Mouse (Mus musculus): Measurements from ENCODE around the gene Epb41l3.

The Epb41l3 gene

DNA sequence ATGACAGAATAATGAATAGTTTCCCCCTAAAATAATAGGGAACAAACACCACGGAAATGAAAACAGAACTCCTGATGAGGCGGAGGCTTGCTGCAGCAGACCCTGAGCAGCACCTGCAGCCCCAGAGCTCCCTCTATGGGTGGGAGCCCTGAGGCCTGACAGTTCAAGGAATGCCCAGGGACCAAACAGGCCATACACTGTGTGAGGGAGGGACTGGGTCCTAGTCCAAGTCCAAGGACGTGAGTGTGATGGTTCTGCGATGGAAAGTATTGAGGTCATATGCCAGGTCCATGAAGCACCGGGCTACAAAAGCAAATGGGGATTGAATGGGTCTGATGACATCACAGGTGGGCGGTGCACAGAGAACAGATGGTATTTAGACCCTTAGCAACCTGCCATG, 33.7 kb downstream of the Epb41l3 start:
- no peak for DNase-seq (ENCODE audit: low spot score)

DNA sequence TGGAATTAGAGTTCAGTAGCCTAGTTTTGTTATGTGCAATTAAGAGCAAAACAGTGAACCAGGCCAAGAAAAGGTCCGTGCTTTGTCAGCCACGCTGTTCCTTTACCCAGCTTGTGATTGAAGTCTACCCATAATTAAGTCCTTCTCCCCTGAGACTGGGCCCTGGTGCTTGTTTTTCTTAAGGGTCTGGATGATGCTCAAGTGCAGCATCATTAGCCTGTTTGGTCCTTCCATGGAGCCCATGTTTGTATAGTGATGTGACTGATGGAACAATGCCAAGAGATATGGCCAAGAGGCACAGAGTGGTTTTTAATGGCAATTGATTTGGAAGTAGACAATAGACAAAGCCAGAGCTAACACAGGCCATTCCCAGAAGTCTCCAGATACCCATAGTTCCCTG, 36.7 kb downstream of the Epb41l3 start:
- DNase-seq (ENCODE audit: low spot score), result no peak

DNA sequence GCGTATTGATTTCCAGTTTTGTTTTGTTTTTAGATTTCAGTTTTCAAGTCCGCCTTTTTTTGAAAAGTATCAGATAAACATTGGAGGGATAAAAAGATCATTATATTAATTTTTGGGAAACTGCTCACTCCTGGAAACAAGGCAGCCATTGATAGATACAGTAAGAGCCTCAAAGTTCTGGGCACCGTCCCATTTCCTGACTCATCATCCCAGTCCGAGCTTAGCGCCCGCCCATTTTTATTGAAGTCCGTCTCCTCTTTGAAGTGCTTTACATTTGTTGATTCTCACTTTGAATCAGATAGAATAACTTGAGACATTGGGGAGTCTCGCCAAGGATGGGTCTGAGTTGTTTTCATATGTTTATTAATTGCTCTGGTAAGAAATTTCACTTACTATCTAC, 43.7 kb downstream of the Epb41l3 start:
- DNase-seq (ENCODE audit: low spot score), result no peak

DNA sequence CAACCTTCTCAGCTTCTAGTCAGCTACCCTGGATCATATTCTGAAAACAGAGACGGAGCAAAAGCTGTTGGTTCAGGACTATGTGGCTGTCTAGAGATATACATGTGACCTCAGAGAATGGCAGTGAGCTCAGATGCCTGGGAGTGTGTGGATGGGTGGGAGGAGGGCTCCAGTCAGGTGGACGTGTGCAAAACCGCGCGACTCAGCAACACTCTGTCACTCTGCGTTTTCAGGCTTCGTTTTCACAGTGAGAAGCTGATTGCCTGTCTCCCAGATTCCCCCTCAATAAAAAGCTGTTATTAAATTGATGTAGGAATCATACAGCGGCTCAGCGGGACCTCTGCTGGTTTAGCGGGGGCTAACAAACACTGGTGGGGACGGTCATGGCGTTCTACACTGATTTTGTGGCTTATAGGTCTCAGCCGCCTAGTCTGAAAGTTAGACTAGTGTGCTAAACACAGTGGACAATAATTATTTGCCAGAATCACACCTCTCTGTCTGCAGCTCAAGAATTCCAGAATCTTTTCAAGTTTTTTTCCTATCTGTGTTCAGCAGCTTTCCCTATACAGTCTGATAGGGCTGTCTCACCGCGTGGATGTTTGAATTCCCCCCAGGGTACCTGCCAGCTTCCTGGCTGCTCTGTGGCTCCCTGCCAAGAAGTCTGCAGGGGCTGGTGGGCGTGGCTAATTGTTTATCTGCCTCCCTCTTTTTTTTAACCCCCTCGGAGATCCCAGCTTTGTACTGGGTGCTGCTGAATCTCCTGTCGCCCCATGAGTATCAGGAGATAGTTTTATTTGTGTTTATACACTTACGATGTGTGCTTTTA, 45.3 kb downstream of the Epb41l3 start:
- DNase-seq (ENCODE audit: low spot score), result peak; percentile 19

DNA sequence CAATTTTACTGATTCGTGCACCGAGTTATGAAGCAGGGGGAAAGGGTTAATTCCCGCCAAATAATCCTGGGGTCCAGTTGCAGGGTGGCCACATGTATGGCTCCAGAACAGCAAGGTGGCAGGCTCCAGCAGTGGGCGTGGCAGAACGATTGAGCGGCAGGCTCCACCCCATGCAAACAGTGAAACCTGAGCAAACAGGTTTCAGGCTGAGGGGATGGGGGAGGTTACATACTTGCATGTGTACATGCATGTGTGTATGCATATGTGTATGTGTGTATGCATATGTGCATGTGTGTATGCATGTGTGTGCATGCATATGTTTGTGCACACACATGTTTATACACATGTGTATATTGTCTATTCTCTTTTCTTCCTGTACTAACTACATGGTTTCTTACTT, 46.9 kb downstream of the Epb41l3 start:
- DNase-seq (ENCODE audit: low spot score), result peak; percentile 19

DNA sequence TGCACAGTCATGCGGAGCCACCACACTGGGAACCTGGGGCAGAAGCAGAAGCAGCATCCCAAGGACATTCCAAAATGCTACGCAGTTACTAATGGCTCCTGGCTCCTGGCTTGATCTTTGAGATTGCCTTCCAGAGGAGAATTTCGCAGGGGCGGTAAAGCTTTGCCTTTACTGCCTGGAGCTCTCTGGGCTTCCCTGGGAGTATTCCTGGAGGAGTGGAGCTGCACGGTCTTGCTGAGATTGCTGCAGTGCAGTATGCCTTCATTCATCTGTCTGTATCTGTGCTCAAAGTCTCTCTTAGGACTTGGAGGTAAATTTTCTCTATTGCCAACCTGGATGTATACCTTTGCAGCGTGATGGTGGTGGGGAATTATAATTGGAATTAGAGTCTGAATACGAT, 52.0 kb downstream of the Epb41l3 start:
- DNase-seq (ENCODE audit: low spot score), result no peak

DNA sequence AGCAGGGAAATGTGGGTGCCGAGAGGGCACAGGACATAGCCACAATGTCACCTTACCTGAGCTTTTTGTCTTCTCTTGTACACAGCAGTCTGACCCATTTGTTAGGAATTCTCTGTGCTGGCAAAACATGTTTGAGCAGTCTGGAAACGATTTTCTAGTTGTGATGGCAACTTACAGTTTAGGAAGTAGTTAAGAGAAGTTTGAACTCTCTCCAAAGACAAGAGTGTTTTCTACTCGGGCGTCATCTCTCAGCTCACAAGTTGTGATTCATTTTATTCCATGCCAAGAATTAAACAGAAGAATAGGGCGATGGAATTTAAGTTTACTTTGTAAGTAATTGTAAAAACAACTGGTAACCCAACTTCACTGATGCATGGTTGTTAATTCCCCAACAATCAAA, 52.5 kb downstream of the Epb41l3 start:
- no peak for DNase-seq (ENCODE audit: low spot score)

DNA sequence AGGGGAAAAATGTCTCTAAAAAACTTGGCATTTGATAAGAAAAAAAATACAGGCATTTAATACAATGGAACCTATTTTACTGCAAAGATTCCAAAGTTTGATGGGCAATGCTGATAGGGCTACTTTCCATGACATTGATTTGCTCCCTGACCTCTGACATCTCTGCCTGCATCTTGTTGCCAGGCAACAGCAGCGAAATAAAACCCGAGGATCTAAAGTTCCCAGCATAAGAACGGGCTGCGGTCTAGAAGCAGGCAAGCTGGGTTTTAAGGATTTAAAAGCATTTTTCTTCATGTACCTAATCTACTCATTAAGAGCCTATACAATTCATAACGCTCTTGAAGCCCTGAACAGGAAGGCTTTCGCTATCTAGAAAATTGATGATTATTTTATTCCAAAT, 54.0 kb downstream of the Epb41l3 start:
- no peak for DNase-seq (ENCODE audit: low spot score)

DNA sequence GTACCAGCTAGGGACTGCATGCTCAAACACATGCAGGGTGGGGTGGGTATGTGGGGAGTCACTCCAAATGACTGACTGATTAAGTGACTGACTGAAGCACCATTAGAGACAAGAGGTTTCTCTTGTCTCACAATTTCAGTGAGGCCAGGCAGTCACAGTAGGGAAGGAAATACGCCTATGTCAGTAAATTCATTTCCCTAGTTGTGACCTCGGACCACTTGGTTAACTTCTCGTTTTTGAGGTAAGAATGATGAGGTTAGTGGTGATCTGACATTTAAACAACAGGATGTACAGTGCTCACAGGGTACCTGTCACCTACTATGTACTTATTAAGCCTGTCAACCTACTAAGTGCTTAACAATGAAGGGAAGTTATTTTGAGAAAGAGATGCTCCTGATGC, 67.5 kb downstream of the Epb41l3 start:
- DNase-seq (ENCODE audit: low spot score), result no peak

DNA sequence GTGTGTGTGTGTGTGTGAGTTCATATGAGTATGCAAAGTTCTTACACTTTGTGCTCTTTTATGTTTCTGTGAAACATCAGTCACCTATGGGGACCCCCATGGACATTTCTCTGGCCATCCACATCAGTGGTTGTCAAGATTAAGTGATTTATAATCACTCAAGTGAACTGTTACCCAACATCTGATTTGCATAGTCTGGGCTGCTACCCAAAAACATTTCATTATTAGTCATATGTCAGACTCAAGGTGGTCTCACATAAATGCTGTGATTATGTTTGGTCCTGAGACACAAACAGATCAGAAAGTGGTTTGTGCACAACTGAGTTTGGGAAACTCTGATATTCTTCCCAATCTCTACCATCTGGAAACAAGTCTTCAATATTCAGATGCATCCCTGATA, 75.3 kb downstream of the Epb41l3 start:
- no peak for DNase-seq (ENCODE audit: low spot score)

DNA sequence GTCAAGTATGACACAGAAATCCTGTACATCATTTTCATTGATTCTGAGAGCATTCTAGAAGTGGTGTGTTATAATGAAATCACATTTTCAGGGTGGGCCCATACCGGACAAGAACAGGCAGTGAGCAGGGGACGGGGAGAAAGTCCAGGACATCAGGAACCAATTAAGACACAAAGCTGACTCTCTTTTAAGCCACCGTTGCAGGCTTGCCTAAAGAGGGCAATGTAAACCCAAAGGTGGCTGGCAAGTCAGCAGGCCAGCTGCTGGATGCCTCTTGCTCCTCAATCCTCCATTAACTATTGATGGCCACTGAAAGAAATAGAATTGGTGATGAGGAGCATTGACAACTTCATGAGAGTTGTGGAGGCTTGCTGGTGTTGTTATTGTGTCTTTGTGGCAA, 75.8 kb downstream of the Epb41l3 start:
- DNase-seq (ENCODE audit: low spot score), result no peak

DNA sequence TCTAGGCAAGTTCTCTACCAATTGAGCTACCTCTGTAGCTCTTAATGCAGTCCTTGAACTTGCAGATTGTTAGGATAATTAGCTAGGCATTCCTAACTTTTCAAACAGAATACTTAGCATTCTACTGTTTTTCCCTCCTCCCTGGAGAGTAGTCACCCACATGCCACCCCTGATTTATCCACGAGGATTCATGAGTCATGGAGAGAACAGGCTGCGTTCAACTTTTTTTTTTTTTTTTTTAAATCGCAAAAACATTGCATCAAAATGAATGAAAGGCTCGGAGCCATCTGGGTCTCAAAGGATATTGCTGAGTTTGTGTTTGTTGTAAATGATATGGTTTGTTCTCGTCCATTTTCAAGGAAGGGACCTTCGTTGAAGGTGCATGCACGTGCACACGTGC, 79.6 kb downstream of the Epb41l3 start:
- no peak for DNase-seq (ENCODE audit: low spot score)

DNA sequence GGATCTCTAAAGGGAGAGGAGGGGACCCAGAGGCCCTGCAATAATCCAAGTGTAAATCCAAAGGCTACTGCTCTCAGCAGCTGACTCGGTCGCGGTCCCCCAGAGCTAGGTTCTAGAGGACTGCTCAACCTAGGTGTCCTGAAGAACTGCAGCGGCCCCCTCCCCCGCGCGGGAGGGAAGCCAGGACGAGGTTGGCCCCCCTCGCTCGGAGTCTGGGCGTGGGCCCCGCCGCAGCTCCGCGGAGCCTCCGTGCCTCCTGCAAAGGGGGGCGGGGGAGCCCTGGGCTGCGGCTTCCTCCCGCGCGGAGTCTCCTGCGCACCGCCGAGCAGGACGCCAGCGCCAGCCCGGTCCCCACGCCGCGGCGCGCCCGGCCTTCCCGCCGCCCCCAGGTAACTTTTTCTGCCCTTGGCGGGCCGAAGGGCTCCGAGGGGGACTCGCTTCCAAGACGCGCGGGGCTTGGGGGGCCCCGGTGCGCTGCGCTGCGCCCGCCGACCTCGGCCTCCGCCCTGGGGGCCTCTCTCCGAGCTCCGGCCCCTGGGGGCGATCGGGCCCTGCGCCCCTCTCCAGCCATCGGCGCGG, 81.1 kb downstream of the Epb41l3 start:
- peak; percentile 56 for DNase-seq (ENCODE audit: low spot score)

DNA sequence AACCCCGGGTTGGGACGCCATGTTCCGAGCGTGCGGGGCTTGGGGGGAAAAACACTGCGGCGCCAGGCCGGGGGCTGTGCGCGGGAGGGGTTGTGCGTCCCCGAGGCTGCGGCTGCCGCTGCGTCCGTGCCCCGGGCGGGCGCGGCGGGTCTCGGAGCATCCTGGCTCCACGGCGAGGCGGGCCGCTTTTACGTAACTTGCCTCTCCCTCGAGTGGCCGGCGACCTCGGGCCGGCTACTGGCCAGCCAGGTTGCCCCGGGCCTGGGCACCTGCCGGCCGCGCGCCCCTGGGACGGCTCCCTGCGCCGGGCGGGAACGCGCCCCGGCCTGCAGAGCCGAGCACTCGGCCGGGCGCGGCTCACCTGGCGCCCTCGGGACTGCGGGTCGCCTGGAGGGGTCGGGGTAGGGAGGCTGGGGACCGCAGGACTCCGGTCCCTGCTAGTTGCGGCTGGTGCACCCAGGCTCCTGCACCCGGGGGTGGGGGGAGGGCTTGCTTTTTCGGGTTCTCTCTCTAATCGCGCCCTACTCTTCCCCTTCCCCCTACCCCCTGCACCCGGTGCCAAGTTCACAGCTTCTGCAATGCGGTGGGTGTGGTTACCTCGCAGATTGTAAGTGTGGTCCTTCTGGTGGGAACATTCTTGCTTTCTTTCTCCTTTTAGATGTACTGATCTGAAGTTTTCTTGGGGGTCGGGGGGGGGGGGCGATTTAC, 81.8 kb downstream of the Epb41l3 start:
- DNase-seq (ENCODE audit: low spot score), result peak; percentile 15

DNA sequence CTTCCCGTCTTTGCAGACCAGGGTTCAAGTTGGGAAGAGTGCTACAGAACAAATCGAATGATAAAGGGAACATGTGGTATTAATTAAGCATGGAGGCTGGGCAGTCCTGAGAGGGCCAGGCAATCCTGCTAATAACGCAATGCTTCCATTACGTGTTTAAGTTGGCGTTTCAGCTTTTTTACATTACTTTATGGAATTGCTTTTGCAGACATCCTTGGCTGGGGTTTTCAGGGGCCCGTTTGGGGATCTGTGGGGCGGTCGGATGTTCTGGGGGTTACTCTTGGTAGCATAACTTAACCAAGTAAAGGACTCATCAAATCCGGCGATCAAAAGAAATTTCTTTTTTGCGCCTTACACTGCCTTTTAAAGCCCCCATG, 82.3 kb downstream of the Epb41l3 start:
- DNase-seq (ENCODE audit: low spot score), result no peak

DNA sequence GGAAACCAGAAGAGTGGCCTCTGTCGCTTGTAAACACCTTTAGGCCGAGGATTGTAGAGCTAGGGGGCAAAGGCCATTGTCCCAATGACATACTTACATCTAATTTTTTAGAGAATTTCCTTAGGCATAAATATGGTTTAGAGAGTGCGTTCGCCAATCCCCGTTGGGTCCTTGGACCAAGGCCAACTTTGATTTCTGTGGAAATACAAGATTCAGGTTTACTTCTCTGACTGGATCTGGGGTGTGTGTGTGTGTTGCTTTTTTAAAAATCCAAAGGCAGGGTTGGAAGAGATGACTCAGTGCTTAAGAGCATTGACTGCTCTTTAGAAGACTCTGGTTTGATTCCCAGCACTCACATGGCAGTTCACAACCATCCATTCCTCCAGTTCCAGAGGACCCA, 83.2 kb downstream of the Epb41l3 start:
- no peak for DNase-seq (ENCODE audit: low spot score)

DNA sequence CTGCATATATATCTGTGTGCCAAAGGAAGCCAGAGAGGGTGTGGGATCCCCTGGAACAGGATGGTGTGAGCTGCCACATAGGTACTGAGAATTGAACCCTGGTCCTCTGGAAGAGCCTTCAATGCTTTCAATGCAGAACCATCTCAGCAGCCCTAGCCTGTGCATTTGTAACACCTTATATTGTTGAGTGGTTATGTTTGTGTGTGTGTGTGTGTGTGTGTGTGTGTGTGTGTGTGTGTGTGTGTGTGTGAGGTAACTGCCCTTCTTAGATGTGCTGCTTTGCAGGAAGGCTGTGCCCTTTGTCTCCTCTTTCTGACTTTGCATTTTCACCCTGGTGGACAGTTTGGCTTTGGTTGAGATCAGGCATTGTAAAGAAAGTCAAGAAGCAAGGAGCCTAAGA, 87.2 kb downstream of the Epb41l3 start:
- DNase-seq (ENCODE audit: low spot score), result no peak

DNA sequence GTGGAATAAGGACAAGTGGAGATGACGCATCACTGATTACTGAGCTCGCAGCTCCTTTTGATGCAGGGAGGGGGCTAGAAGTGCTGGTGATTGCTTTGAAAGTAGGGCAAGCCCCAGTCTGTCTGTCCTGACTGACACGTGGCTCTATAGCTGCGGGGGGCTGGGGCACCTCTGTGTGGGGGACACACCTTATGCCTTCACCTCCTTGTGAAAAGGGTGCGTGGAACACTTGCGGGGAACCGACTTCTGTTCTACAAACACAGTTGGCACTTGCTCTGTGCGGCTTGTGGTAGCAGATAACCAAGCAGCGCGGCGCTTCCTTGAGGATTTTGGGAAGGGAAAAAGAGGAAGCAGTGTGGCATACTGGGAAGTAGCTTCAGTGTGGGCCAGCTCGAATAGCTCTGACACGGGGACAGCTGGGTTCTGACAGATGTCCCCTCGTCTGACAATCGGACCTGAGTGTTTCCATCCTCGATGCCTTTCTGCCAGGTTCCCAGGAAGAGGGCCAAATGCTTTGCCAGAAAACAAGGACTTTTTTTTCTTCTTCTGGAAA, 101.5 kb downstream of the Epb41l3 start:
- DNase-seq (ENCODE audit: low spot score), result no peak

DNA sequence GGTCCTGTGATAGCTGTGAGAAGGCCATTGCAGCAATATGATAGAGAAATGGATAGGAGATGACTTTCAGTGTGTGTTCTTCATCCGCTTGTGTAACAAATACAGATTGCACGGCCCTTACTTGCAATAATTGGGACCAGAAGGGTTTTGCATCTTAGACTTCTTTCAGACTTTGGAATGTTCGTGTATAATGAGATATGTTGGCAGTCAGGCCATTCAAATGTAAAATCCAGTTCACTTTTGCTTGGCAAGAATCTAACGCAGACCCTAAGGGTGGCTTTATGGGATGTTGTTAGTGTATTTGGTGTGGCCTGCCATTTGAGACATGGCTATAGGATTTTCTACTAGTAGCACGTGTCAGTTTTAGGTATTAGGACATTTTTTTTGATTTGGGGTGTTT, 102.5 kb downstream of the Epb41l3 start:
- DNase-seq (ENCODE audit: low spot score), result no peak

DNA sequence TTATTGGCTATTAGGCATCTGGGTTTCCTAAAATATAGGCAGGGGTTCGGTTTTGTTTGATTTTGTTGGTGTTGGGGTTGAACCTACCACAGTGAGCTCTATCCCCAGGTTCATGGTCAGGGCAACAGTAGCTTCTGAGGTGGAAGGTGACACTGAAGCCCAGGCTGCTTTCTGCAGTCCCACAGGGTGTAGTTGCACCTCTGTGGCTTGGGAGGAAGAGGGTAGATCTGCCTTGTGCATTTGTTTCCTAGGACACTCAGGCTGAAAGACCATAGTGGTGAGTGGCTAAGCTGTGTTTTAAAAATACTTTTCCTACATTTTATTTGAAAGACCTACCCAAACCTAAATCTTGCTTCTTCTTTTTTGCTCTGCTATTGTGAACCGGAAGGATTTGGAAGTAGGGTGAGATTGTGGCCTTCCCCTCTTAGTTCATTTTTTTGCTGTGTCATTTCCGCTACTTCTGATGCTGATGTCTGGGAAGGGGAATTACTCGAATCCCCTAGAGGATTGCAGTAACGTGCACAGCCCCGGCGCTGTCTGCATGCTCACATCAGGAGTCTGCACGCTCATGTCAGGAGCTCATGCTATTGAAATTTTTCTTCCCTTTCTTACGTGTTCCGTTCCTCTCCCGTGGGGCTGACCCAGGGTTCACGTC, 105.5 kb downstream of the Epb41l3 start:
- no peak for DNase-seq (ENCODE audit: low spot score)

DNA sequence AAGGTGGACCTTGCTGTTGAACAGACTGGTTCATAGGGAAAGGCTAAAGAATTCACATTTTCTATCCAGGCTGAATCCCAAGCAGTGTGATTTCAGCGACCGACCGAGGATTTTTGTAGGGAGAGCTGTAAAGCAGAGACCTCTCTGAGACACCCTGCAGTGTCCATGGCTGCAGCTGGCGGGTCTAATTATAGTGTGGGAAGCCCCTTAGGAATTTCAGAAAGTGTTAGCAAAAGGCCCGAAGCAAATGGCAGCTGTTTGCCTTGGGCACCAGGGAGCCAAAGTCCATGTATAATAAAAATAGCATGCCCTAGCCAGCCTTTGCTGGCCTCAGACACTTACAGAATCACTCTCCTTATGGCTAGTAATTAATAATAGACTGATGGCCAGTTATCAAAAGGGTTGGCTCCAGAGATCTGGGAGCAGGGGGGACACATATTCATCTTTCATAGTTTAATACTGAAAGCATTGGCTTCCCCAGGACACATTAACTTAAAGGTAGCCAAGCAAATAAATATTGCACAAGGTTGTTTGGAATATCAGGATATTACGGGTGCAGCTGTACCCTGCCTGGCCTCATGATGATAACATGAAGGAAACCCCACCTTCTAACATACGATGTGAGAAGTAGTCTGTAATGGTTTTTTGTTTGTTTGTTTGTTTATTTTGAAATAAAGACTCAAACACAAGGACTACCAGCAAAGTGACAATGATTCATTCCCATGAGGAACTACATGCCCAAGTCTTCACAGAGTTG, 106.3 kb downstream of the Epb41l3 start:
- no peak for DNase-seq (ENCODE audit: low spot score)

DNA sequence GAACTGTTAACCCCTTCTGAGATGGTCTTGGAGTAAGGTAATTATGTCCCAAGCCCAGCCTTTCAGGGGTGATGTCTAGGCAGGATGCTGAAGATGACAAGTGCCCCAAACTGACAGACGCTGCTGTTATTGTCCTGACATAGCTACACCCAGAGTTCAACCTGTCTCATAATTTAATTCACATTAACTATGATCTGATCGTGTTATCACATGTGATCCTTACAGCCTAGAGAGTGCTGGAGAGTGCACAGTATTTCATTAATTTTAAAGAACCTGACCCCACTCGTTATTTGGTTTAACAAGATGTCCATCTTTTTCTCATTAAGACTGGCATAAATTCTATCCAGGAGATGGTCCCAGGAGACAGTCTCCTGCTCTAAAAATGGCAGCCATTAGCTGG, 112.3 kb downstream of the Epb41l3 start:
- DNase-seq (ENCODE audit: low spot score), result no peak

All from urinary bladder, postnatal 14 days (tissue).